Mouse (Mus musculus): ENCODE results near the gene Tfec. TPM values are rescaled to one million over a fixed set of nuclear protein-coding genes. Genes with fewer than 3 reads are reported as not detected.

Gene Tfec
- total RNA-seq, 2 experiments from 2014 or later: 0.81 to 1.0 TPM

DNA sequence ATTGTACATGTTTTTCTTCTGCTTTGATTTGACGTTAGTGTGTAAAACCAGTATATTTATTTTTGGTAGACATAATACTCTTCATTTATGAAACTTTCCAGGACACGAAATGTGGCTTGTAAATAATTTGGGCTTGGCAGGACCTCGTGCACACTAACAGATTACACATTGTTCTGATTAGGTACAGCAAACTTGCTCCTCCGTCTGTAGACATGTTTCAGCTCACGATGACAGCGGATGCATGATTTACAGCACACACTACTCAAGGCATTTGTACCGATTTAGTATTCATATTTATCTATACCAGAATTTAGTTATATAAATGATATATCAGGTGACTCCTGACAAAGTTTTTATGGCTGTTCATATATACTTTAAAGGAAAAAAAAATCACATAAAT is 104.2 kb downstream of the Tfec start:
- DNase-seq: no peak

DNA sequence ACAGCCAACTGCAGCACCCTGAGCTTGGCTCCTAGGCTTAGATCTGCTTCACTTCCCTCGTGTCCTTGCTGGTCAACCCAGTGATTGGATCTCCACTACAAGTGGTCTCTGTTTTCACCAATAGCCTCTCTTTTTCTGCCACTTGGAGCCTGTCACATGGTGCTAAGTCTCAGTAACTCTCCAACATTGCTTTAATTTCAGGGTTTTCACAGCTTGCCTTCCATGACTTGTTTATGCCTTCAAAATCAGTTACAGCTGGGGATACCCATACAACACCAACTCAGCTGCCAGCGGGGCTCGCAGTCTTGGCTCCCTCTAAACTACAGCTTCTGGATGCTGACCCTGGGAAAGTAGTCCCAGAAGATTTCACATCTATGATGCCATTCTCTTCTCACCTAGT is 113.1 kb downstream of the Tfec start:
- no peak for DNase-seq

Other genes with a start within 250 kb of the Tfec start
- 10 to 100 TPM in 1 of 2 experiments, 1 to 10 TPM in 1; 8.6 to 10.9 TPM for gene Tes, start 166.7 kb upstream of the Tfec start, total RNA-seq (2021)

Measured in adrenal gland, postnatal 10 days (tissue).